Mouse (Mus musculus) mature B cell (primary cell): ENCODE measurements around the gene Pld1.

Experiments
- in situ Hi-C: fragments of 300-500 bp; cut with MboI; formaldehyde crosslinking; loops from 2 replicates; pipeline ENCODE4 v1.14.3; 2019

Gene Pld1

GRCm38 (mm10) chr3:27991100-27991703 lies 52.7 kb downstream of the Pld1 start:
- in situ Hi-C loops = no loop called here

GRCm38 (mm10) chr3:27994175-27994990 lies 55.9 kb downstream of the Pld1 start:
- in situ Hi-C loops = no loop called here

GRCm38 (mm10) chr3:28004321-28004720 lies 65.8 kb downstream of the Pld1 start:
- in situ Hi-C loops = no loop called here

GRCm38 (mm10) chr3:28007684-28008083 lies 69.2 kb downstream of the Pld1 start:
- in situ Hi-C loops = no loop called here

GRCm38 (mm10) chr3:28008369-28008768 lies 69.9 kb downstream of the Pld1 start:
- in situ Hi-C loops = no loop called here

- in situ Hi-C loops = no loop called here
Measured at GRCm38 (mm10) chr3:28012177-28012576, 73.7 kb downstream of the Pld1 start.

- in situ Hi-C loops = no loop called here
Measured at GRCm38 (mm10) chr3:28013441-28013840, 74.9 kb downstream of the Pld1 start.

GRCm38 (mm10) chr3:28017002-28017401 lies 78.5 kb downstream of the Pld1 start:
- in situ Hi-C loops = no loop called here

- in situ Hi-C loops = no loop called here
Measured at GRCm38 (mm10) chr3:28019727-28020126, 81.2 kb downstream of the Pld1 start.

- in situ Hi-C loops = no loop called here
Measured at GRCm38 (mm10) chr3:28020404-28020803, 81.9 kb downstream of the Pld1 start.

- in situ Hi-C loops = no loop called here
Measured at GRCm38 (mm10) chr3:28022191-28022590, 83.7 kb downstream of the Pld1 start.

- in situ Hi-C loops = no loop called here
Measured at GRCm38 (mm10) chr3:28026876-28027275, 88.4 kb downstream of the Pld1 start.

GRCm38 (mm10) chr3:28028456-28028855 lies 90.0 kb downstream of the Pld1 start:
- in situ Hi-C loops = no loop called here

GRCm38 (mm10) chr3:28030860-28031259 lies 92.4 kb downstream of the Pld1 start:
- in situ Hi-C loops = no loop called here

- in situ Hi-C loops = no loop called here
Measured at GRCm38 (mm10) chr3:28031643-28032243, 93.2 kb downstream of the Pld1 start.

- in situ Hi-C loops = no loop called here
Measured at GRCm38 (mm10) chr3:28033898-28034297, 95.4 kb downstream of the Pld1 start.

GRCm38 (mm10) chr3:28034707-28035333 lies 96.3 kb downstream of the Pld1 start:
- in situ Hi-C loops = no loop called here

- in situ Hi-C loops = no loop called here
Measured at GRCm38 (mm10) chr3:28037320-28037932, 98.9 kb downstream of the Pld1 start.

- in situ Hi-C loops = no loop called here
Measured at GRCm38 (mm10) chr3:28038106-28038505, 99.6 kb downstream of the Pld1 start.

- in situ Hi-C loops = no loop called here
Measured at GRCm38 (mm10) chr3:28039760-28040159, 101.3 kb downstream of the Pld1 start.

- in situ Hi-C loops = no loop called here
Measured at GRCm38 (mm10) chr3:28041236-28041635, 102.7 kb downstream of the Pld1 start.

- in situ Hi-C loops = no loop called here
Measured at GRCm38 (mm10) chr3:28042366-28042765, 103.9 kb downstream of the Pld1 start.
